Mouse (Mus musculus) CD4-positive helper T cell, adult 2 months (primary cell): ENCODE measurements at regions not wholly inside any gene's neighbourhood (a gene's known extent, or its start where the extent isn't known, plus 50 kb on each side); places are given as distances from the start of the nearest gene placed in this dataset.

Source experiments
- DNase-seq: peaks from one replicate; pipeline ENCODE4 v3.0.0-alpha.2; 2012; ENCODE audit warnings: low read depth, missing footprints, low spot score

DNA sequence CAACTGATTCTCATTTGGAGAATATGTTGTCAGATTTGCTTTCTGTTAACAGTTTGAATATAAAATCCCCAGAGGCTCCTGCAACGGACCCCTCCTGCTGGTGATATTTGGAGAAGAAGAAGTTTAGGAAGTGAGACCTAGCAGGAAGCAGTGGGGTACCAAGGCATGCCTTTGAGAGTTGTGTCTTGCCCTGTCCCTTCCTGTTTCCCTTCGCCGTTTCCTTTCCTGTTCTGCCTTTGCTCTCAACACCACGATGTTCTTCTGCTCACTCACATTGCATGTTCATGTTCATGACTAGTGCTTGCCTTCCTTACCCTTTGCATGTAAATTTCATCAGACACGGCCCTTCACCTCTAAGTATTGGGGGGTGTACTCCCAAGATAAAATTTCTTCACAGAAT is 254.0 kb downstream of the Tle4 start:
- DNase-seq: no peak

DNA sequence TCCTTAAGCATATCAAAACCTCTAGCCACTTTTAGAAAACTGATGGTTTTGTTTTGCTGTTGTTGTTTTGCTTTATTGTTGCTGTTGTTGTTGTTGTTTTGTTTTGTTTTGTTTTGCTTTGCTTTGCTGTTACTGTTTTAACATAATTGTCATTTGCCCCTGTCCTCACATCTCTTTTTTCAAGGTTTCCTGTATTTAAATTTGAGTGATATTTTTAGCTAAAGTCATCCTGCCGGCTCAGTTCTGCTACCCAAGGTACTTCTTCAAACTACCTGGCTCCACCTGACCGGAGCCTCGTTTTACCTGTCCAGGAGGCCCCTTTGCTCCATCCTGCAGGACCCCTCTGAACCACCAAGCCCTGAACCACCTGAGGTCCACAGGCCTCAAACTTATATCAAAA is 253.4 kb downstream of the Tle4 start:
- no peak for DNase-seq

DNA sequence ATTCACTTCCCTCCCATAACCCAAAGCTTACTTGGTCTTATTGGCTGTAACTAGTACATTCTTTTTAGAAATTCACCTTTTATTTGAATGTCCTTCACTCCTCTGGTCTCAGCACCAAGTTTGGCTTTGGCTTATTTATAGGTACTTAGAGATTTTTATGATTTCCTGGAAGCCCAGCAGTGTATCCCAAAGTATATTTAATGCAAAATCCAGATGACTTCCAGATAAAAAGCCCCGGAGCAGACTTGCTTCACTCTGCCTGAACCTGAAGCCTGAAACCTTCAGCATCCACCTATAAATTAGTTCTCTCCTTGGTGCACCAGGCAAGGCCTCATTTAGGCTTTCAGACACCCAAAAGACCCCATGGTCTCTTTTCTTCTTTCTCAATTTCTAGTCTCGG is 250.8 kb downstream of the Tle4 start:
- DNase-seq: no peak

DNA sequence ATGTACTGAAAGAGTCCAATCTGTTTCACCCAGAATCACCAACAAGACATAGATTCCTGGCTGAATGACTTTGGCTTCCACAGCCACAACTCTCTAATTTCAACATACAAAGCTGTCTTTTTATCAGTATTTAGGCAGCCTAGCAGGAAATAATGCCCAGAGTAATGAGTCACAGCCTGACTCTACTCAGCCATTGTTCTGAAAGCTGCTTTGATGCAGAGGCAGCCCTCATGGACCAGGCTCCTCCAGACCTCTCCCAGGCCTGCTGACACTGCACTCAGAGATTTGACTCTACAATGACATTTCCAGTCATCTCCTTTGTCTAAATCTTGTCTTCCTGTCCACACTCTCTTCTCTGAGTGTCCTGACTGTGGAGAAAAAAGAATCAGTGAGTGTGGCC is 250.4 kb downstream of the Tle4 start:
- no peak for DNase-seq

DNA sequence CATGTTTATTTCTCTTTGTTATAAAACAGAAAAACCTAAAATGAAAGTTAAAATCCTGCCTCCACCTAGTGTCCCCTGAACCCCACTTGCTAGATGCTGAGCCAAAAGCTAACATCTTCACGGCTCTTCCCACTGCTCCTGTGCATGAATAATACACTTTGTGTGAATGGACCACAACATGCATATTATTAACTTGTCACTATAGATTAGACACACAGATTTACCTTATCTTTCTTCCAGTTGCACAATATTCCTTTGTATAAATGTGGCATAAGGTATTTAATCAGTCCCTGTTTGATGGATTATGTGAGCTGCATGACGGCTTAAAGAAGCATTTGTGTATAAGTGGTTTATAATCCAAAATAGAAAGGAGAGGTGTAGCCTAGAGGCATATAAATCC is 248.1 kb downstream of the Tle4 start:
- no peak for DNase-seq

DNA sequence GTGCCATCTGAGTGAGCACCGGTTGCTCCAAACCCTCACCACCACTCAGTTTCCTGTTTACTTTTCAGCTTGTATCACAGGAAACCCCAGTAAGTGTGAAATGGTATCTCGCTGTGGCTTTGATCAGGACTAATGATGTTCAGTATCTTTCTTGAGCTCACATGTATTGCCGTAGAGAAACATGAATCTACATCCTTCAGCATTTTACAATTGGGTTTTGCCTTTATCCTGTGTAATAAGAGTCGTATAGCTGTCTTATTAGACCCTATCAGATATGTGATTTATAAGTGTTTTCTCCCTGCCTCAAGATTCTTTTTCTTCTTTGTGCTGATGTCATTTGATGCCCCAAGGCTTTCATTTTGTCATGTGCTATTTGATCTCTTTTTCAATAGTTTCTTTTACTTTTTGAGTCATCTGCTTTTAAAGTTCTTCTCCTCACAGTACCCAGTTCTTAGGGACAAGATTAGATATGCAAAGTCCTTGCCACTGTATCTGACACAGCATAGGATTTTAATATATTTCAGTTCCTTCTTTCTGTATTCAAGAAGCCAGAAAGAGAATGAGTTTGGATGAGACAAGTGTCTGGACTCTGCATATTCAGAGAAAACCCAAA is 246.0 kb downstream of the Tle4 start:
- peak; percentile 86 for DNase-seq

DNA sequence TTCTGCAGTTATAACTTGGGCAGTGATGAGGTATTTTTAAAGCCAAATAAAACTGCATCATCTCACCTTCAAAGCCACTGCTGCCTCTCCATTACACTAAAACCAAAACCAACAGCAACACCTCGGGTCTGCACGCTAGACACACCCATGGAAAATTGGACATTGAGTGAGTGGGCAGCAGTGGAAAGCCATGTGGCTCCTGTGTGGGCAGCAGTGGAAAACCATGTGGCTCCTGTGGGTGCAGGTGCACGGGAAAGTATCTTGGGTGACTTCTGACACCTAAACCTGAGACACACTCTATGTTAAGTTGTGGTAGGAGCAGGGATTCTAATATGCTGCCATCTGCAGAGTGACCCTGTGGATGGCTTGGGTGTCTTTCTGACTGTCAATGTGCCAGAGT is 245.3 kb downstream of the Tle4 start:
- peak; percentile 71 for DNase-seq

DNA sequence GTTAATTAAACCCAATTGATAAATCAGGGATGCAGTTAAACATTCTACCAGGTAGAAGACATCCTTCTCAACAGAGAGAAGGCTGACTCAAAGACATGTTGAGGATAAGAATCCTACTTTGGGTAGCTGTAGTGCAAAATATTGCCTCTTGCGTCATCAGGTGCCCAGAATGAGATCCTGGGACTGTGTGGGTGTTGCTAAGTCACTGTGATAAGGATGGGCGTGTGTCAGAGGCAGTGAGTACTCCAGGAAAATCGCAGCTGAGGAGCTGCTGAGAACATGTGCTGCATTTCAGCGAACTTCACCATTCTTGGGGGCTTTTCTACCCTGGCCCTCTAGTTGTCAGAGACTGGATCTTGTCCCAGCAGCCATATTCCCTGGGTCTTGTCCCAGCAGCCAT is 244.7 kb downstream of the Tle4 start:
- peak; percentile 42 for DNase-seq

DNA sequence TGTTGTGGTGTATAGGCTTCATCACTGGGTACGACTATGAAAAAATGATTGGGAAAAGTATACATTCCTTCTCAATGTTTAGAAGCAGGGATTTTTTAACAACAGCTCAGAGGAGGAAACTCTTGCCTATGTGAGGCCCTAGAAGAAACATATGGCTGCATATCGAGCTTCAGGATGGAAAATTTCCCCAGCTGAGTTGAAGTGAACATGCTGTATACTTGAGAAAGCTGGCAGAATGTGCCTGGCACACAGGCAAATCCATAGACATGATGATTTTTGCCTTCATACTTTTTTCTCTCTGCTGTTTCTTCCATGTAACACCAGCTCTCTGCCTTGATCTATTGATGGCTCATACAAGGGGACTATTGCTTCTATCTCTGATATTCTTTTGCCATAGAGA is 242.7 kb downstream of the Tle4 start:
- no peak for DNase-seq

DNA sequence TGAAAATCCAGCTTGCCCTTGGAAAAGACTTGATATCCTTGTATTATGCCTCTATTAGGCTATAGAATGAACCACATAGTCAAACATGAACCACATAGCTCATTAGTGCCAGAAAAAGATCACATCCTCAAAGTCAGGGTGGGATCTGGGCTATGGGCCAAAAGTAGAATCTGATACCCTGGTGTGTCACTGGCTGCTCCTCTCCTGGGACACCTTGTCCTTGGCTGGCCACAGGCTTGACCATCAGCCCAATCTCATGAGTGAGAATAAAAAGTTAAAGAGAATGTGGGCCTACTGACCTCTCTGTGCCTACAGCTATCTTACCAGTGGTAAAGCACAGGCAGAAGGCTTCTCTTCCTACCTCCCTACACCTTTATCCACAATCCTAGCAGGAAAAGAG is 241.9 kb downstream of the Tle4 start:
- no peak for DNase-seq

DNA sequence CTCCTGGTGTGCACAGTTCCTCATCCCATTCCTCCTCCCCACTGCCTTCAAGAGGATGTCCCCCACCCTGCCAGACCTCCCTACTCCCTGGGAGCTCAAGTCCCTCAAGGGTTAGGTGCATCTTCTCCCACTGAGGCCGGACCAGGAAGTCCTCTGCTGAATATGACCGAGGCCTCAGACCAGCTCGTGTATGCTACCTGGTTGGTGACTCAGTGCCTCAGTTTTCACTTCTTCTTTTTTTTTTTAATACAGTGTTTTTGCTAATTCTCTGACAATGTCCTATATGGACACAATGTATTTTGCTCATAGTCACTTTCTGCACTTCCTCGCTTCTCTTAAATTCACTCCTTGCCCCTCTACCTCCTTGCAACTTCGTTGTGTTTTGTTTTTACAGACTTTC is 237.2 kb downstream of the Tle4 start:
- DNase-seq: no peak

DNA sequence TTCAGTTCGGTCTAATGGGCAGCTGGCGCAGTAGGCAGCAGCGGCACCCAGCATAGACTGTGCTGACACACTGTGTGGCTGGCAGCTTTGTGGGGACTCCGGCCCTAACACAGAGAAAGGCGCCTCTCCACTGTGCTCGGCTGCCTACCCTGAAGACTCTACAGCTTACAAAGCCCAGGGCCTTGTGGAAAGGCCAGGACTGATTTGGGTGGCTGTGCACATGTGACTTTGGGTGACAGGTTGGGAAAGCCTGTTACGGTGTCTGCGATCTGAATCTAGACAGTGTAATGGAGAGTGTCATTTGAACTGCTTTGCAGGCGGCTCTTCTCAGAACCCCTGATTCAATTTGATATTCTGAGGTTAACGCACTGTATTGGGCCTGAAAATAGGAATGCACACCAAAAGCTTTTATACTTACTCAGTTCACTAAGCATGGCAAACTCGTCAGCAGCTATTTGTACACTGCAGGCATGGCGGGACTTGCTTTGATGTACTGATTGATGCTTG is 228.7 kb downstream of the Tle4 start:
- DNase-seq: no peak

DNA sequence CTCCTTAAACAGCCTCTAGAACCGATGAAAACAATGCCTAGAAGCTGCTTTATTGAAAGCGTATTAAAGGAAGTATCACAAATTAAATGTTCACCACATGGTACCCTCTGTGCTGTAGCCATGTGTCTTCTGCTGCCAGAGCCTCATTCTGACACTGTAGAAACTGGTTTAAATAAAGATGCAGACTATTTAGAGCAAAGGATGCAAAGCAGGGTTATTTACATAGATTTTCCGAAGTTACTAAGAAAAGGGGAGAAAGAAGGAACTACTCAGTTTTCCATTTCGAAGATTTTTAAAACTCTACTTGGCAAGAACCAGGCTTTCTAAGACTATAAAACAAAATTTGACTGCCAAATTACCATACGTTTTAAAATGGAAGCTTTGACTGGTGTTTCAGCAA is 226.5 kb downstream of the Tle4 start:
- DNase-seq: no peak

DNA sequence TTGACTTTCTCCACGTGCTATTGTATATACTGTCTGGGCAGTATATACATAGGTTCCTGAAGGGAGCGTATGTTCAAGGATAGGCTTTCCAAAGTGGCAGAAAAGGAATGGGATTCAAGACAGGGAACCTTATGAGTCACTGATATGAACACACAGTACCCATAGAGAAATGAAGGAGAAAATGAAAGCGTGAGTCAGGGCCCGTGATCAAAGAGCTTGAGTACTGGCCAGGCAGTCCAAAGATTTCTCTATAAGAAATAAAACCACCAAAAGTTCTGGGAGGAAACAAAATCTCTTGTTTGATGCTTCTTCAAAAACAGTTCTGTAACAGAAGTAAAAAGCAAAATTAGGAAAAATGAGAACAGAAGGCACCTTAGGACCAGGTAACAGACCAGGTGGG is 223.9 kb downstream of the Tle4 start:
- no peak for DNase-seq

DNA sequence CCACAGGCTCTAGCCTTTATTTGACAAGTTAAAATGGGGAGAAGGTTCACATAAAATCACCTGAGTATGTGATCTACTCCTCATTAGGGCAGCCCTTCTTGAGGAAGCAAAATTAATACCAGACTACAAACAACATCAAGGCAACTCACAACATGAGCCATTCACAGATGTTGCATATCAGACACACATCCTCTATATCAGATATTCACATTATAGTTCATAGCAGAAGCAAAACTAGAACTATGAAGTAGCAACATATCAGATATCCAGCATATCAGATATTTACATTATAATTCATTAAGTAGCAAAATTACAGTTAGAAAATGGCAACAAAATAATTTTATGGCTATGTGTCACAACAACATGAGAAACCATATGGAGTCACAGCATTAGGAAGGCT is 217.0 kb downstream of the Tle4 start:
- no peak for DNase-seq

DNA sequence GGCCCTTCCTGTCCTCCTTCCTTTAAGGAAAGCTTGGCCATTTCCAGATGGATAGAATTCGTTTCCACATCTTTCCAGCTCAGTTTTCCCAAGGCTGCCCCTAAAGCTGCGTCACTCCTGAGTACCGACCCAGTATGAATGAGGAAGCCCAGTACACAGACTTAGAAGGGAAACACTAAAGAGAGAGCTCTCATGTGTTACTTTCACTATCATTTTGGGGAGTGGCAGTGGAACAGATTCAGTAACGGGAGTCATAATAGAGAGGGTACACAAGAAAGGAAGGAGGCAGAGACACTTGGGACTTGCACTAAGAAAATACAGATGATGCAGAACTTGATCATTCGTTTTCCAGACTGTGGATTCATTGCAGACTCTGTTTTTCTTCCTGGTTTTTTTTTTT is 210.1 kb downstream of the Tle4 start:
- peak; percentile 65 for DNase-seq

DNA sequence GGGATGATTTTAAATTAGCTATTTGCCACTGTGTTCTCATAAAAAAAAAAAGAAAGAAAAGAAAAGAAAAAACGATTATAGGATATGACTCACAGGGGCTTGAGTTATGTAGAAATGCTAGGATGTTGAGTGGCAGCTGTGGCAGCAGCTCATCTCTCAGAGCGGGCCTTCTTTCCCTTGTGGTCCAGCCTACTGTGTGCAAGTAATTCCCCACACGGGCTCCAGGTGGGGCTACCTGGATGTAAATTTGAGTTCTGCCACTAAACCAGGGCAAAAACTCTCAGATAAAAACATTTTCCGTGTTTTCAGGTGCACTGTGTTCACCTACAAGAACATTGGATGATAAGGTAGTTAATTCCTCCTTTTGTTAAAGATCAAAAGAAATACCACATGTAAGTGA is 209.3 kb downstream of the Tle4 start:
- DNase-seq: peak; percentile 74

DNA sequence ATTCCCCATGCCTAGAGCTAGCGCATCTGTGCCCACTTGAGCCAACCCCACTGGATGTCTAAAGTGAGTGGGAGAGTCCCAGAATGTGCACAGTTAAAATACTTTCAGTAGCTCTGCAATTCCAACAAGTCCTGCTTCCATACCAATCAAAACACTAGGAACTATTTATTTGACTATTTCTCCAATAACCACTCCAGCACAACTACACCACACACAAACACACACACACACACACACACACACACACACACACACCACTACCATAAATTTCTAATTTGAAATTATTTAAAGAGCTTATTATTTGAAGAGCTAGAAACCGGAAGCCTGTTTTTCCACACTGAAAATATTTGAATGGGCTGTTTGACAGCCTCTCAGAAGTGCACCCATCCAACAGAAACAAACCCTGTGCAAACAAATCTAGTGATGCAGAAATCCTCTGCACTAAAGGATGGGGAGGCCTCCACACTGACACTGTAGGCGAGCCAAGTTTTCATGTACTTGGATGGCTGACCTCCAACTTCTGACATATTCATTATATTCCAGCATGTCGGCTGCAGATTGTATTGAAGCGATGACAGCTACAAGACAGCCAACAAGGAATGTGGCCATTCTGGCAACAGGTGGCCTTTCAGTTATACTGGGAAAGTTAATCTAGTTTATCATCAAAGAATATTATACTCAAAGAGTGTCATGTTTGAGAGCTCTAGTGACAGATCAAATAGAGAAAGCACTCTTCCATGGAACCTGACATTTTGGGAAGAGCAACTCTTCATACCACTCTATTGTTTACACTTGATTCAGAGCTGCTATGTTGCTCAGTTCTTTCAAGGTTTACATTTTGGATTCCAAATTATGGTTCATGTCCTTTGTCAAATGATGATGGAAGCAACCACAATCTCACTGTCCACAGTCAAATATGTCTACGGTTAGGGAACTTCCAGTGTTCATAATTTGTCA is 207.7 kb downstream of the Tle4 start:
- DNase-seq: no peak

DNA sequence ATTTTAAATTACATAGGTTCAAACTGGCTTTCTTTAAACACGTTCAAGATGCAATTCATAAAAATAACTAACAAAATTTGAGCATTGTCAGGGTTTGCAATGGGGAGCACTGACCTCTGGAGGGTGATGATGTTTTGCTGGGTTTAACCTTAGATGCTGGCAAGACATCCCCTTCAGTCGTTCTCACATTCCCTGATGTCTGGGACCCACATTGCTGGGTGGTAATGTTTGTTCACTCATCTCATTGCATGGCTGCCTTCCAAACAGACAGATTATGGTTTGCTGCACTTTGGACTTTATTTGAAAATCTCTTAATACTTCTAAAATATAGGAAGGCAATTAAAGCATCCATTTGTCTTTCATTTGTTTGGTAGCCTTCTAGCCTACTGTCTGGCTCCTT is 206.9 kb downstream of the Tle4 start:
- DNase-seq: no peak
